Mouse (Mus musculus) kidney, postnatal 0 days (tissue): ENCODE results near the gene Mgmt. TPM values are rescaled to one million over a fixed set of nuclear protein-coding genes. Genes with fewer than 3 reads are reported as not detected.

Experiments used
- ATAC-seq: fragments of 200-750 bp; cut with Nextera tagmentation; replicated peaks from 2 replicates; pipeline ENCODE4 v1.8.0; 2017; ENCODE audit warnings: low read depth, moderate number of reproducible peaks, moderate TSS enrichment, moderate library complexity; ENCODE audit not compliant: low FRiP score
- DNase-seq: peaks from one replicate; pipeline ENCODE4 v3.0.0-alpha.2; 2016; ENCODE audit warnings: low spot score
- H3K27ac ChIP-seq: fragments of 300-500 bp; sonication (generic); 2 replicates; pipeline ENCODE4 v1.5.1; 2014; ENCODE audit warnings: mild to moderate bottlenecking
- H3K27me3 ChIP-seq: fragments of 300-500 bp; sonication (generic); 2 replicates; pipeline ENCODE4 v1.6.1; 2014; ENCODE audit warnings: low read length, mixed read lengths; ENCODE audit not compliant: insufficient read depth
- H3K36me3 ChIP-seq: fragments of 300-500 bp; sonication (generic); 2 replicates; pipeline ENCODE4 v1.6.1; 2014; ENCODE audit warnings: low read length, mixed read lengths; ENCODE audit not compliant: insufficient read depth
- H3K4me1 ChIP-seq: fragments of 300-500 bp; sonication (generic); replicated peaks from 2 replicates; pipeline ENCODE4 v1.6.1; 2014; ENCODE audit warnings: antibody characterized with exemption, low read length, mixed read lengths; ENCODE audit not compliant: insufficient read depth
- H3K4me2 ChIP-seq: fragments of 300-500 bp; sonication (generic); 2 replicates; pipeline ENCODE4 v1.6.1; 2014; ENCODE audit warnings: mild to moderate bottlenecking, low read length, moderate library complexity, mixed read lengths
- H3K4me3 ChIP-seq: fragments of 300-500 bp; sonication (generic); replicated peaks from 2 replicates; pipeline ENCODE4 v1.5.1; 2014; ENCODE audit warnings: low read depth, low read length
- H3K9ac ChIP-seq: fragments of 300-500 bp; sonication (generic); 2 replicates; pipeline ENCODE4 v1.6.1; 2014; ENCODE audit warnings: low read depth, low read length
- H3K9me3 ChIP-seq: fragments of 300-500 bp; sonication (generic); replicated peaks from 2 replicates; pipeline ENCODE4 v1.6.1; 2016; ENCODE audit warnings: low read length, inconsistent platforms, mixed read lengths
- CTCF ChIP-seq: IDR thresholded peaks from 2 replicates; pipeline ENCODE4 v1.5.1; 2016; ENCODE audit warnings: antibody characterized with exemption, low read depth, mild to moderate bottlenecking, moderate library complexity
- WGBS: fragments of 180-500 bp; shearing (Covaris S2); extraction: QIAGEN DNeasy Blood & Tissue Kit; methylation state at CpG from one replicate; pipeline ENCODE4 v1.1.7; 2014; 5-methylcytosine and 5-hydroxymethylcytosine counted together
- polyA plus RNA-seq: library from polyadenylated mRNA; unstranded; fragments of >200 nt; fragmentation: Nextera tagmentation; extraction: Ambion mirVana; gene quantifications from 2 replicates; pipeline ENCODE4 v1.2.1, GENCODE M21; 2015

Gene Mgmt
- polyA plus RNA-seq, 1 experiment from 2014 or later, result 5.7 TPM

DNA sequence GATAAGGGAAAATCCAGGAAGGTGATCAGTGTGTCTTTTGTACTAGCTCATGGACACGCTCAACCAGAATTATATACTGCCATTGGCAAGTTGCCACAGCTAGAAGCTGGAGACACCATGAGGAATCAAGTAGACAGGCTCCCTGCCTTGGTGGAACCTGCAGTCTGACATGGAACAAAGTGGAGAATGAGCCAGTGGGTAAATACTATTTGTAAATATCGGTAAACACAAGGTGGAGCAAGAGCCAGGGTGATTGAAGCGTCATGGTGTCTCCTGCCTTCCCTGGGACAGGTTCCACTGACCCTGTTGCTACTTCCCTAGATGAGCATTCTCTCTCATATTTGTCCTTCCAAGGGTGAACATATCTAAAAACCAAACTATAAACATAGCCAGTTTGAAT, 44.6 kb upstream of the Mgmt start:
- Histone ChIP-seq H3K4me1 (no peaks in the 10 kb centered on the region), H3K27me3 (no peaks in the 10 kb centered on the region), H3K9me3 (no peaks in the 10 kb centered on the region), H3K9ac (no peak overlapping the region), H3K4me3 (no peak overlapping the region), H3K4me2 (no peak overlapping the region), H3K27ac (no peak overlapping the region), H3K36me3 (no peaks in the 10 kb centered on the region)
- no peak for DNase-seq
- ATAC-seq, result no peak
- WGBS, result 79% methylated on average over 3 of the region's 3 CpGs
- TF ChIP-seq CTCF, result no peak

DNA sequence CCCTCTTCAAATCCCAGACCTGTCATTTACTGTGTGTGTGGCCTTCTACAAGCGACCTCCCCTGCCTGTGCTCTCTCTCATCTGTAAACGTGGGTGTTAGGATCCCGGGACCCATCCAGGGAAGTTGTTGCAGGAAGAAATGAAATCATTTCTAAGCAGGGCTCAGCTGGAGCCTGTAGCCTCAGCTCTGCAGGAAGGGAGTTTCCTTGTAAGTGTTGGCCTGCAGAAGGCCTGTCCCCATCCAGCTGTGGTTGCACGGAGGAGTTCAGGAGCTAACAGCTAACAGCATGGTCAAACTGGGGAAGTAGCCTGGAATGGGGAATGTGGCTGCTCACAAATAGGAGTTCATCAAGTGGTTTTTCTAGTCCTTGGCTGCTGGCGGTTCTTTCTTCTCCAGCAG, 44.1 kb upstream of the Mgmt start:
- Histone ChIP-seq H3K9me3 (no peaks in the 10 kb centered on the region), H3K36me3 (no peaks in the 10 kb centered on the region), H3K4me2 (no peak overlapping the region), H3K9ac (no peak overlapping the region), H3K27me3 (no peaks in the 10 kb centered on the region), H3K4me3 (no peak overlapping the region), H3K27ac (no peak overlapping the region), H3K4me1 (no peaks in the 10 kb centered on the region)
- WGBS, result 58% methylated on average over 5 of the region's 5 CpGs
- no peak for TF ChIP-seq CTCF
- DNase-seq, result no peak
- no peak for ATAC-seq

DNA sequence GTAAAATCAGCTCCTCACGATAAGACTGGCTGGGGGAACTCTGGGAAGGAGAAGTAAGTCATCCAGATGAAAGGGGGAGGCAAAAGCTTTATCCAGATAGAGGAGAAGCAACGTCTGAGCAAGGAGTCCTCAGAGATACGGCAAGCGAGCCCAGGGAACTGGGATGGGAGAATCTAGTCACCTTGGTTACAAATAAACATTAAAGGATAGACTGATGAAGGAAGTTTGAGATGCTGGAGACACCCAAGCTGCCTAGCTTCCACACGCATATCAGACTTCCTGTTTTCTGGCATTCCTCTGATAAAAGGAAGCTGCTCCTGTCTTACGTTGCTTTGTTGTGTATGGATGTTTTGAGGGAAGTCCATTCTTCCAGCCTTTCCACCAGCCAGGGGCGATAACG, 42.5 kb upstream of the Mgmt start:
- 71% methylated on average over 8 of the region's 8 CpGs for WGBS
- no peak overlapping the region for H3K9ac ChIP-seq
- H3K27ac ChIP-seq, result no peak overlapping the region
- H3K4me1 ChIP-seq, result no peaks in the 10 kb centered on the region
- H3K36me3 ChIP-seq, result no peaks in the 10 kb centered on the region
- H3K4me3 ChIP-seq, result no peak overlapping the region
- TF ChIP-seq CTCF, result no peak
- no peak for DNase-seq
- H3K4me2 ChIP-seq, result no peak overlapping the region
- H3K9me3 ChIP-seq, result no peaks in the 10 kb centered on the region
- no peaks in the 10 kb centered on the region for H3K27me3 ChIP-seq
- ATAC-seq, result no peak

DNA sequence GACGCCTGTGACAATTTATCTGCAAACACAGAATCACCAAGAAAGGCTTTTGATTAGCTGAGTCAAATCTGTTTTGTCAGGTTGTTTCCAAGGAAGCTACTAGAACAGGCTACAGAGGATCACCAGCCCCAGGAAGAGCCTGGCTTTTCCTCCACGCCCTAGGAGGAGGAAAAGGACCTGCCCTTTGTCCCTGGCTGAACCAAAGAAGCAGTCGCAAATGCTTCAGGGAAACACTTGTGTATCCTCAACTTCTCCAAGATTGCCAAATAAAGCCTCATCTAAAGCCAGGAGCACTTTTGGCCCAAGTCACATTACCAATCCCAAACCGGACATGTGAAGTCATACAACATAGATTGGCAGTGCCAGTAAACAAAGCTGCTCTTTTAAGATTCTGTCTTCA, 41.7 kb upstream of the Mgmt start:
- WGBS, result 64% methylated on average over 4 of the region's 4 CpGs
- H3K36me3 ChIP-seq, result no peaks in the 10 kb centered on the region
- H3K9me3 ChIP-seq, result no peaks in the 10 kb centered on the region
- H3K27ac ChIP-seq, result no peak overlapping the region
- H3K4me3 ChIP-seq, result no peak overlapping the region
- no peak overlapping the region for H3K9ac ChIP-seq
- no peak for TF ChIP-seq CTCF
- DNase-seq (no peak), ATAC-seq (no peak)
- no peaks in the 10 kb centered on the region for H3K4me1 ChIP-seq
- H3K27me3 ChIP-seq, result no peaks in the 10 kb centered on the region
- no peak overlapping the region for H3K4me2 ChIP-seq

DNA sequence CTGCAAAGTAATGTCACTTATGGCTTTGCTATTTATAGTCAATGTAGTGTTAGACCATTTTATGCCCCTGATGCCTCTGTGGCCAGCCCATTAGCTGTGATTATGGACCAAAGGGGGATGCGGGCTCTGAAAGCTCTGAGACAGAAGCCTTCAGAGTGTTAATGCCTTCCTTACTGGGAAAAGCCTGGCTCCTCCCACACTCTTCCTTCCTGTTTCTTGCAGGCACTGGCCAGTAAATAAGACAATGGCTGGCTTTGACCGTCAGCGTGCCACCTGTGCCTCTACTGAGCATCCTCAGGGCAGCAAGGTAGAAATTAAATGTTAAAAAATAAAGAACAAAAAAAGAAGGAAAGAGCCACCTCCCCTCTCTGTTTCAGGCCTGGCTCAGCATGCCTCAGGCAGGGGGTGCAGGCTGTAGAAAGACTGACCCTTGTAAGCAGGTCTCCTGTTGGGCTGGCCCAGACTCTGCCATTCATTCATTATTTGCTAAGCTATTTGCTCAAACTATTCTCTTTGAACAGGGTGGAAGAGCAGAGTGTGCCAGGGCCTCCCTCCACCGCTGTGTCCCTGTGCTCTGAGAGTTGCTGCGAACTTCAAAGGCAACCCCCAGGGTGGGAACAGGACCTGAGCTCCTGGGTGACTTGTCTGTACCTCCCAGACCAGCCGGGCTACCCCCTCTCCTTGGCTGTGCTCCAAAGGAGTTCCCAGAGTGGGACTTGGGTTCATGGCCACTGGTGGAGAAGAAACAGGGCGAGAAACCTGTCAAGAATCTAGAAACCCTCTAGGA, 29.5 kb upstream of the Mgmt start:
- no peak for DNase-seq

DNA sequence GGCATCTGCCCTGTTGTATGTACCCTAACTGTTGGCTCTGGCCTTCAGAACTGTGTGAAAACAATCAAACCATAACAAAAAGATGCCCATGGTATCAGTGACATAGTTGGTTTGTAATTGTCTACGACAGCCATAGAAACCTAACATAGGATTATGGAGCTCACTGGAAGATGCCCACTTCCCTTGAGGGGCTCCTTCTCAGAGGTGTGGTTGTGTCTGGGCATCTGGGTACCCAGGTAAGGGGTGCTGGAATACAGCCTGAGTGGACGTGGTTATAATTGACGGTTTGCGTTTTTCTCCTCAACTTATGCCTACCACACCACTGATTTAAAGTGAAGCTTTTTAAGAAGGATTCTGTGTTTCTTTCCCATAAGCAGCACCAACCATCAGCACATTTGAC, 28.5 kb upstream of the Mgmt start:
- no peaks in the 10 kb centered on the region for H3K4me1 ChIP-seq
- H3K27me3 ChIP-seq, result no peaks in the 10 kb centered on the region
- no peak overlapping the region for H3K27ac ChIP-seq
- H3K4me3 ChIP-seq, result no peak overlapping the region
- no peak overlapping the region for H3K4me2 ChIP-seq
- WGBS, result 95% methylated on average over 4 of the region's 4 CpGs
- no peaks in the 10 kb centered on the region for H3K36me3 ChIP-seq
- no peak overlapping the region for H3K9ac ChIP-seq
- no peak for TF ChIP-seq CTCF
- no peaks in the 10 kb centered on the region for H3K9me3 ChIP-seq
- DNase-seq, result no peak
- no peak for ATAC-seq

More for the DNA sequence above, 29.5 kb upstream of the Mgmt start:
- H3K4me3 ChIP-seq, result no peak overlapping the region
- H3K9me3 ChIP-seq, result no peaks in the 10 kb centered on the region
- no peak overlapping the region for H3K27ac ChIP-seq
- no peak for ATAC-seq
- no peaks in the 10 kb centered on the region for H3K36me3 ChIP-seq
- TF ChIP-seq CTCF, result no peak
- no peak overlapping the region for H3K9ac ChIP-seq
- H3K4me1 ChIP-seq, result no peaks in the 10 kb centered on the region
- WGBS, result 36% methylated on average over 7 of the region's 7 CpGs
- H3K4me2 ChIP-seq, result no peak overlapping the region
- H3K27me3 ChIP-seq, result no peaks in the 10 kb centered on the region

DNA sequence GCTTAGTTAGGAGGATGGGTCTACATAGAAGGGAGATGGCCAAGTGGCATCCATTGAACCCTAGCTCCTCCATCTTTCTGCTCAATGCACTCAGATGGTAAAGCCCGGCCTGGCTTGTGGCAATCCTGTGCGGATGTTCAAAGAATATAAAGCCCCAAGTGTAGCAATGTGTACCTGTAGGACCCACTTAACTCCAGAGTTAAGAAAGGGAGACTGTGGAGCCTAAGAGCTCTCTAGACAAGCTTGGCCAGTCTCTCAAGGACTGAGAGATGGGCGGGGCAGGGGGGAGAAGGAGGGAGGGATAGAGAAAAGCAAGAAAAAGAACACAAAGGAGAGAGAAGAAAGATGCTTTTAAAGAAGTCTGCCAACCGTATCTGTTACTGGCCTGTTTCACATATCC, 27.9 kb upstream of the Mgmt start:
- Histone ChIP-seq H3K9me3 (no peaks in the 10 kb centered on the region), H3K27ac (no peak overlapping the region), H3K4me3 (no peak overlapping the region), H3K9ac (no peak overlapping the region), H3K27me3 (no peaks in the 10 kb centered on the region), H3K4me2 (no peak overlapping the region), H3K36me3 (no peaks in the 10 kb centered on the region), H3K4me1 (no peaks in the 10 kb centered on the region)
- DNase-seq (no peak), ATAC-seq (no peak)
- 88% methylated on average over 4 of the region's 4 CpGs for WGBS
- no peak for TF ChIP-seq CTCF
